Mouse (Mus musculus) layer of hippocampus, postnatal 10 days (tissue): ENCODE data around the gene Plcb4. TPM values are rescaled to one million over a fixed set of nuclear protein-coding genes. Genes with fewer than 3 reads are reported as not detected.

Experiments used
- DNase-seq, 2 experiments: peaks; one replicate each; pipeline ENCODE4 v3.0.0; 2021; ENCODE audit warnings: low spot score in 2 of 2
- total RNA-seq, 2 experiments: library from RNA; stranded (reverse); gene quantifications; 2 replicates each; pipeline ENCODE4 v1.2.3; 2021

The Plcb4 gene
- total RNA-seq, 2 experiments from 2014 or later, result 20.2 to 23.7 TPM

DNA sequence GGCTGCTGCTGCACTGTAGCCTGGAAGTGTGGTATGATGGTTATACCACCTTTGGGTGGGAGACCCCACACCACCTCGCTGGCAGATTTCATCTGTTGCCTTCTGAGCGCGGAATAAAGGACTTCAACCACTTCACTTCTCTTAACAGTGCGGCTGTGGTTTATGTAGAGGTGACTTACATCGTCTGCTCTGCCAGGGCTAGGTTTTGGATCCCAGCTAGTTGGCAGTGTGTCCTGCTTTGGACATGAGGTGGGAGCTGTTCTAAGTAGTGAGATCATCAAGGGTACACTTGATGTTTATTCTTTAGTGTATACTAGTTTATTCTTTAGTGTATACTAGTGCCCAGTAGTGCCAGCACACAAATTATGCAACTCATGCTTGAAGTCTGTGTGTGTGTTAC, 97.0 kb downstream of the Plcb4 start:
- DNase-seq, result no peak

DNA sequence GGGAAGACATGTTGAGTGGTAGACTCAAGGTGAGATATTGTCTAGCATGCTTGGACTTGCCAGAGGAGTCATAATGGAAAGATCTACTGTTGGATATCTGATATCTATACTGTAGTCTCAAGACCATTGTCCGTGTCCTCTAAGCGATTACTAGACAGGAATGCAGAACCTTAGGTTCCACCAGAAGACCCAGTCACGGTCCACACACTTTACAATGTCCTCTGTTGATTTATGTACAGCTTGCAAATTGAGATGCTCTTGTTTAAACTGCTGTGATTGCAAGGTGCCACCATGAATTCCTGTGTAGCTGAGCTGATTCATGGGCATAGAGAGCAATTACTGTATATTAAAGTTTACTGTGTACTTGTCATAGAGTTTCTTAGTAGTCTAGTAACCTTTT, 98.7 kb downstream of the Plcb4 start:
- no peak for DNase-seq

DNA sequence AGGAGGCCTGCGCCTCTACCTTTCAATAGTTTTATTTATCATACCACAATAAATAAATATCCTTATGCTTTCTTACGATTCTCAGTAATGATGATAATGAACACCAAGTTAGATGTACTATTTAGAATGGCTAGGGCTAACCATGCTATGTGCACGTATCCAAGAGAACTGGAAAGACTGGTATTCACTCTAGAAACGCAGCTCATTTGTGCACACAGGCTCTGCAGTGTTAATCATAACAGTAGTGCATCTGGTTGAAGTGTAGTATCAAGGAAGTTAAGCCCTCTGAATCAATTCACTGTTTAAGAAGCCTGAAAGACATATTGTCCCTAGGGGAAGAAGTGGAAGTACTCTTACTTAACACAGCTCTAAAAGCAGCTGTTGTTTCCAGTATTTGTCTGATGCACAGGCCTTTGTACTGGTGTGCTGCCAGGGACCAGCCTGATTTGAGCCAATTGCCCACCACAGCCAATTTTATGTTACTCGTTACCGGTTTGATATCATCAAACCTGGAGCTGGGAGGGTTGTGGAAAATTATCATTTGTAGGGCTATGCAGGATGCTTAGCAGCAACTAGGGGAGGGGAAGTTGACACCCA, 100.8 kb downstream of the Plcb4 start:
- peak in 1 of 2 experiments; percentile 22 for DNase-seq

DNA sequence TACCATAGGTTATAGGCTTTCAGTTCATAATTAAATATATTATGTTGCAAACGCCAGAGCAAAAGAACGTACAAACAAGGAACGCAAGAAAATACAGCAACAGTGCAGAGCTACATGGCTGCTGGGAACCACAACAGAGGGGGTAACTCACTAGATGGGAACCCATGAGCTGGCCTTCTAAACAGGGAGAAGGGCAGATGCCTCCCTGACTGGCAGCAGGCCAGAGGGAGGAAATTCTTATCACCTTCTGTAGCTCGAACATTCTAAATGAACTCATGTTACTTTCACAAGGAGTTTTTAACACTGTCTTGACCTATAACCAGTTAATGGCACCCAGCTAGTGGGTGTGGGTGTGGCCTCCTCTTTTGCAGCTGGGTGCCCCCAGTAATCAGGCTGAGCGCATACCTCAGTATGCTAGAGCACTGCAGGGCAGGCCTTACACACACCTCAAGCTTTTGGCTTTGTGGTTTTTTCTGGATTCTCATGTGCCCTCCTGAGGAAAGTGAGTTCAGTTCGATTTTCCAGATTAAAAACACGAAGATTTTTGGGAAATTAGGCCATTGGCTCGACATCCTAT, 102.5 kb downstream of the Plcb4 start:
- no peak for DNase-seq

DNA sequence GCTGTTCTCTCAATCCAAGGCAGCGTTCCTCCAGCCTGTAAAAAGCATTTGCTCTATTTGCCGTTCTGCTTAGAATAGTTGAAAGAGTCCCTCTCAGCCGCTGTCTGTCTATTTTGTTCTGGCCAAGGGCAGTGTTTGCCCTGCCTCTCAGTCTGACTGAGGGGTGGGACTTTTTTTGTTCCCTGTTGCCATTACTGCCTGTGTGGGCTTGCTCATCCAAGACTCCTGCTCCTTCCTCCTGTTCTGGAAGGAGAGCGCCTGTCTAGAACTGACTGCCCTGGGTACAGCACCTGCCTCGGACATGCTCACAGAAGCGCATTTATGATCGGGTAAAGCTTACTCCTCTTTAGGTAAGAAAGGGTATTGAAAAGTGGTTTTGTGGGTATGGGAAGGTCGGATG, 105.9 kb downstream of the Plcb4 start:
- DNase-seq, result no peak

DNA sequence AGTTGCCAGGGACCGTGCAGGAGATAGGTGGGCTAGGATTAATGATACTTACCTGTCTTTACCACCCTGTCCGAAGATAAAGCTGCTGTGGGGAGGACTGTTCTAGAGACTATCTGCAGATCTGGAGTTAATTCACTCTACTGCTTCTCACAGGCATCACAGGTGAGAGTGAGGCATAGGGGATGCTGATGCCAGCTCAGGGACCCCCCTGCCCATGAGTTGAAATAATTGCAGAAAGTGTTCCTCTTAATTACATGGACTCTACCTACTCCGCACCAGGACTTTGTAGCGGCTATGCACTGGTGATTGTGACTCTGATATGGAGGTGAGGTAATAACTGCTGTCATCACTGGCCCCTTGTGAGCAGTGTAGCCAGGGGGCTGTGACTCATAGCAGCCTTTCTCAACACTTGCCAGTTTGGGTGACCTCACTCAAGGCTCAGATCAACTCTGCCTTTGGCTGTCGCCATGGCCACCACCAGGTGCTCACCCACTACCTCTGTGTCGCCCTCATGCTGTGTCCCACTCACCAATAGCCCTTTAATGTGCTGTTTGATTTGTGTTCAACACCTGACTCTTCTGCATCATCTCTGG, 107.8 kb downstream of the Plcb4 start:
- DNase-seq, result no peak

DNA sequence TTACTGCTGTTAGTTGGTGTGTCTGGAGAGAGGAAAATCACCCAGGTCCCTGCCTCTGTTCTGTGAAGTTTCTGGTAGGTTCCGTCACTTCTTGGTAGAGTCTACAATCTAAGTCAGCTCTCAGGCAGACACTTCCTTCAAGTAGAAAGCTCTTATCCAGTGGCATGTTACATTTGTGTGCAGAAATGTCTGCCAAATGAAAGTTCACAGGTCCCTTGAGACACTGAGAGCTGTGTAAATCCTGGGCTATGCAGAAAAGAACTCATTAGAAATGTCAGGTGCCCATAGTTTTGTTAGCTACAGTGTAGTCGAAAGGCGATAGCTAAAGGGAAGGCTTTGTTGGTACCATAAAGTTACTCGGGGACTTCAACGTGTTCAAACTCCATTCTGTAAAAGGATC, 108.7 kb downstream of the Plcb4 start:
- DNase-seq, result no peak

DNA sequence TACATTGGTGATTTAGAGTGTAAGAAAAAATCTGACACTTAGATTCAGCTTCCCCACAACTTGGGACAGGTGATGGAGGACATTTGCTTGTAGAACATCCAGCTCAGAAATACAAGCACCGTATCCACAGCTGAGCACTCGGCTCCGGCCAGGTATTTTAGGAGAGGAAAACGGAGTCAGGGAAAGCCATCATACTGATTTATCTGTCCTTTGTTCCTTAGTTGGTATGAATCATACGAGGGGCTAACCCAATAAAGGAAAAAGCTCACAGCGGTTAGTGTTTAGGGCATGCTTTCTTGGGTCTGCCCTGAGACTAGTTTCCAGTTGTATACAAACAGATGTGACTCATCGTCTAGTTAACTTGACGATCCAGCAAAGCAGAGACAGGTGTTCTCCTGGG, 110.9 kb downstream of the Plcb4 start:
- DNase-seq, result no peak

DNA sequence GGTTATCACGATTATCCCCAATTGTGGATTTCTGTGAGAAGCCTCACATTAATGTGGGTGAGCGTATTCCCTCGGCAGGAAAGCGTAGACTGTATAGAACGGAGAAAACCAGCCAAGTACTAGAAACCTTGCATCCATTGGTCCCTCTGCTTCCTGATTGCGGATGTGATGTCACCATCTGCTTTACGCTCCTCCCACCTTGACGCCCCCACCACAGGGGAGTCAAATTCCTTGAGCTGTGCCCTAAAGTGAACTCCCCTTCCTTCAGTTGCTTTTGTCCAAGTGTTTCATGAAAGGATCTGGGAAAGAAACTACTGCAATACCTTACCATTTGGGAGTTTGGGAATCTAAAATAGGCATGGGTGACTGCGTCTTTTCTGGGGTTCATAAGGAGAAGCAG, 111.4 kb downstream of the Plcb4 start:
- DNase-seq, result no peak

DNA sequence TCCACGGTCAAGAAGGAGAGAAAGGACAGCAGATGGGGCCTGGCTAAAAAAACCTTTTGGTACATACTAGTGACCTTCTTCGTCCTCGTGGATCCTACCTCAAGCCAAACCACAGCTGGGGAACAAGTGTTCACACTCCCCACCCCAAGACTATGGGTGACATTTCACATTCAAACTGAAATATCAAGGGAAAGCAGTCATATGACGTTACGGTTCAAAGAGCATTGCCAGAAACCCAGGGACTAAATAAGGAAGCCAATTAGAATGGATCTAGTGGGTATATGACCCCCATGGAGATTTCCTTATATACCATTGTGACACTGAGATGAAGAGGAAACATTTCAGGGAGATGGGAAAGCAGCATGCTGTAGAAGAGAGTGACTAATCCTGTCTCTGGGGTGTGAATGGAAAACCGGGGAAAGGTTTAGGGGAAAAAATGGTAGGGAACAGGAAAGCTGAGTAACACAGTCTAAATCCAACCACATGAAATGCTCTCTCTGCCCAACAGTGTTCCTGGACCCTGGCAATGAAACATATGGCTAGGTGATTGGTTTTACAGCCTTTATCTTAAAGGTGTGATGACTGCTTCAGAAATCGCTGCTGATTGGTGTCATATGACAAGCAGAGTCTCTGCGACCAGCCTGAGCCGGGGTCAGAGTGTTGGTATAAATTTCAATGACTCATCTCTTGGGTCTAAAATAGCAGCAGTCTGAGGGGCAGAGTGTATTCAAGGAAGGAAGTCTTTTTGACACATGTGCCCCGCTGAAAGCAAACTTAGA, 114.6 kb downstream of the Plcb4 start:
- DNase-seq, result no peak

DNA sequence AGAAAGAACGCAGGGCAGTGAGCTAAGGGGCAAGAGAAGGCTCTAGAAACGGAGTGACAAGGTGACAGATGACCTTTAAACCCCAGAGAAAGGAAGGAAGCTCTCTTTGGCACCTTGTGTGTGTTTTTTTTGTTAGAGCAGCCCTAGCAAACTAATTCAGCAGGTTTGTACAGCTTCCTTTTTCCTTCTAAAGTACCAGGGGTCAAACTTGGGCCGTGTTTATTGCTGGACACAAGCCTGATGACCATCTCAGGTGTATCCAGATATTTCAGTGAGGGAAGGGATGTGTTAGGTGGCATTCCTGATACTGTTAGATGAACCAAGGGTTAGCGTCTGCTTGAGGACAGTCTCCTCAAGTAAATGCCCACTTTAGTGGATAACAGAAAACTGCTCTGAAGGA, 116.2 kb downstream of the Plcb4 start:
- DNase-seq, result no peak

DNA sequence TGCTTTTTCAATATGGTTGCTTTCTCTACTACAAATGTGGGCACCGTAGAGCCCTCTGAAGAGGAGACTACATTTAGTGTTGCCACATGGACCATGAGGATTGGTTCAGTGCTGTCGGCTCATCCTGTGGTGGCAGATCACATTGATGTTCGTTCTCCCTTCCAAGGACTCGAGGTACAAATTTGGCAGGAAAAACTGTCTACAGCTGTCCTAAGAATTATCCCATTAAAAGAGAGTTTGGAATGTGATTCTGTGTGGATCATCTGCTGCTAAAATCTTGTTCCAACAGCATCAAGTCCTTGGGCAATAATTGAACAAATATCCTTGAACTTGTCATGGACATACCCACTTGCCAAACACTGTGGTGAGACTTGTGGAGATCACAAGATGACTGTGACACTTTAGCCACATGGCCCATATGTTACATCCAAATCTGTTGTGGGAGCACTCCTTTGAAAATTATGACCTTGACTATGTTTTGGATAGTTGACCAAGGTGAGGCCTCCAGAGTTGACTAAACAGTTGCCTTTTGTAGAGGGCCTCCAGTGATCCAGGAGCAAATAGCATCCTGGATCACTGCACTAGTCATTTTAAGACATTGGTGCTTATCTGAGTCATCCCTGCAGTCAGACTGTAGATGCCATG, 117.4 kb downstream of the Plcb4 start:
- no peak for DNase-seq

DNA sequence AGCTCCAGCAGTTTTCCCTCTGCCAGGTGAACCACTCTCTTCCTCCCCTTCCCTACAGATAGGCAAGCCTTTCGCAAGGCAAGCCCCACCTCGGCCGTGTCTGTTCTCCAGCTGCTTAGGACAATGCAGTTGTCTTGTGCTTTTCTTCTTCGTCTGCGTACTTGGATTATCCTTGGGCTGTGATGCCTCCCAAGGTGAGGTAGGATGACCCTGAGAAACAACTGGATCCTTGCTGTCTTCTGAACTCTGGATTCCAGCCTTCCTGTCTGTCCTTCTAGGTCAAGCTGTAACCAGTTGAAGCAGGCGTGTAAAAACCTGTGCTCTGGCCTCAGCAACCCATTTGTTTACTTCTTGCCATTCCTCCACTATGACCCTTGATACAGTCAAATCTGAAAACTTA, 122.6 kb downstream of the Plcb4 start:
- no peak for DNase-seq

DNA sequence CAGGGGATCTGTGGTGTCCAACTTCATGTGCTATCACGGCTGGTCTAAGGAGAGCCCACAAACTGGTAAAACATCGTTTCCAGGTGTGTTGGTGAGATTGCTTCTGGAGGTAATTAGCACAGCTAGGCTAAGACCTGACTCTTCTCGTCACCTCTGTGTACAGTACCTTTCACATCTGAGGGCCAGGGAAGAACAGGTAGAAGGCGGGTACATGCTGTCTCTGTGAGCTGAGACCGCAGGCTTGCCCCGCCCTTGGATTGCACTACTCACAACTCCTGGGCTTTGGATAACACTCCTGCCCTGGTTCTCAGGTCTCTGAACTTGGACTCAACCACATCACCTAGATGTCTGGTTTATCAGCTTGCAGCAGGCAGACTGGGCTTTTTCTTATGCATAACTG, 128.6 kb downstream of the Plcb4 start:
- DNase-seq, result no peak

DNA sequence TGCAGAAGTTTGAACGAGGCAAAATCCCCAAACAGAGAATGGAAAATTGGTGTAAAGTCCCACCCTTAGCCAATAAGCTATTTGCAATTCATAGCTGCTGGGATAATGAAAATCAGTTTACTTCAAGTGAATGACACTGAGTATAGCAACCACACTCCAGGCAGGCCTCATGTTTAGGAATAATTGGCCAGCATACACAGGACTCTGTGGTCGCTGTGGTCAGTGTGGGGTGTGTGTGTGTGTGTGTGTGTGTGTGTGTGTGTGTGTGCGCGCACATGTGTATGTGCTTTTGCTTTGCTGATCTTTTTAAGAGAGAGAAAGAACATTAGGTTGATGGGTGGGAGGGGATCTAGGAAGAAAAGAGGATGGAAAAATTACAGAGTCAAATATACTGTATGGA, 134.1 kb downstream of the Plcb4 start:
- DNase-seq, result no peak

DNA sequence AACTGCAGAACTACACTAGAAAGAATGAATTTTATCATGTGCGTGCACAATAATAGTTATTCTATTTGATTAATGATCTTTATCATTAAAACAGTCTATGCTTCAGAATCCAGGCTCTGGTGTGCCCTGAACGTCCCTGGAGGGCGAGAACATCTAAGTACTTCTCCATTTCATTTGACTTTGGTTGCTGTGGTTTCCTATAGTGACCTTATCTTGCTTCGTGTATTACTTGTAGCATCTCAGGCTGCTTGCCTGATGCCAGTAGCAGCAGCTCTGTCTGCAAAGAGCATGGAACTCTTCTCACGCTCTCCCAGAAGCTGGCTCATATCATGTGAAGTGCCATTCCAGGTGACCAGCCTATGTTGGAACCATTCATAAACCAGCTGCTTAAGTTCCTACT, 137.9 kb downstream of the Plcb4 start:
- DNase-seq, result no peak

DNA sequence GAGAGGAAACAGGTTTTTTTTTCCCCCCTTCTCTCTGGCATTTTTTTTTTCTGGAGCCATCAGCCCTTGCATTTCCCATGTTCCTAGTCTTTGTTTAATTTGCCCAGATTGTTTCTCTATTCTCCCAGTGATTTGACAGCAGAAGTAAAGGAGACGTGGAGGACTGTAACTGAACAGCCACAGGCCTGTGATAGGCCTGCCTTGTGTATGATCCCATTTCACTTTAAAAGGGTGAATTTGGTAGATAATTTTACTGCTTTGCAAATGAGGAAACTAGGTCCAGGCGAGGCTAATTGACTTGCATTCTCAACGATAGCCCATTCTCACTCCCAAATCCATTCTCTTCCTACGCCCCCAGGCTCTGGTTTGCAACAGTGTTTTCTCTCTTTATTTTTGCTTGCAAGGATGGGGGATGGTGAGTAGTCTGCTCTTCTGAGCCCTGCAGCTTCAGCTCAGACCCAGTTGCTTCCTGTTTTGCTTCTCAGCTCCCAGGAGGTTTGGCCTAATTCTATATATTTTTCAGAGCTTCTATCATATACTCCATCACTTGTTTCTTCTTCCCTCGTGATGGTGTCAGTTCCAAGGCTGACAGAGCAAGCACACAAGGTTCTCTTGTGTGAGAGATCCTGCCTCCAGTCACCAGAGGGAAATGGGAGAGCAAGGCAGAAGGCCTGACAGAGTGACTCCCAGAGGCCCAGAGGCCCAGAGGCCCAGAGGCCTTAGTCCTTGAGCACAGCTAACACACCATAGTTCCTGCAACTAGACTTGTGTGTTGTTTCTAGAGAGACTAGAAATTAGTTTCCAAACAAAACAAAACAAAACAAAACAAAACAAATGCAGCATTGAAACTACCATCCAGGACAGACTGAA, 139.1 kb downstream of the Plcb4 start:
- no peak for DNase-seq

DNA sequence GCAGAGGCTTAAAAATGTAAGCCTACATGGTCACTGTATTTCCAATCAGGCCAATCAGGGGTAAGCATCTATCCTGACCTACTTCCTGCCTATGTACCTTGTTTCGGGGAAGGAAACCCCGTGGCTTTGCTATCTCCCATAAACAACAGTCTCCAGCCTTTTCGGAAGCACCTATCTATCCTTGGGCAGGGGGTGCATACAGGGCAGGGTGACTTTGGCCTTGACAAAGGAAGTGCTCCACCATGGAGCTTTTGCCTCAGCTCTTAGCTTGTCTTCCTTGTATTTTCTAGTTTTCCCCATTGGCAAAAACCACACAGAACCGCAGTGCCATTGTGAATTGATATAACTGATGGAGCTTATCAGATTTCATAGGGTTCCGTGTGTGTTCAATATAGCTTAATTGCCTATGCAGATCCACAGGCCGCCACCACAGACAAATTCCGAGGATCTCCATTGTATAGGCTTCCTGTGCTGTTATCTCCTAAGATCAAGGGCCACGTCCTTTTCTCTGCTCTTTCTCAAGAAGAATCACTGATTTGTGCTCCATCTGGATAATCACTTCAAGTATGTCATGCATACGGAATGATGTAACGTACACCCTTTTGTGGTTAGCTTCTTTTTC, 140.4 kb downstream of the Plcb4 start:
- no peak for DNase-seq

DNA sequence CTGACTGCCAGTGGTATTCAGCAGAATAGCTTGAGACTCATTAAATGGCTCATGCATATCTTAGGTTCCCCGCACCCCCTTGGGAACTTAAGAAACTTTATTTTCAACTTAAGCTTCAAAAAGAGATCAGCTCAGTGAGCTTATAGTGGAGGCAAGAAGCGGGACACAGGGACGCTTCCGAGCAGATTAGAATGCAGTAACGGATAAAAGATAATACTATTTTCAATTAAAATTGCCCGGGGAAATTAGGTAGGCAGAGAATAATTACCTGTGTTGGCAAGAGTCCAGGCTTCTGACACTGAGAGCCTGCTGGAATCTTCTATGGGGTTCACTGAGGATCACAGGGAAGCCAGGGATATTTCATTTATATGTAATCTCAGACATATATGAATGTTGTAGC, 141.6 kb downstream of the Plcb4 start:
- DNase-seq, result no peak

DNA sequence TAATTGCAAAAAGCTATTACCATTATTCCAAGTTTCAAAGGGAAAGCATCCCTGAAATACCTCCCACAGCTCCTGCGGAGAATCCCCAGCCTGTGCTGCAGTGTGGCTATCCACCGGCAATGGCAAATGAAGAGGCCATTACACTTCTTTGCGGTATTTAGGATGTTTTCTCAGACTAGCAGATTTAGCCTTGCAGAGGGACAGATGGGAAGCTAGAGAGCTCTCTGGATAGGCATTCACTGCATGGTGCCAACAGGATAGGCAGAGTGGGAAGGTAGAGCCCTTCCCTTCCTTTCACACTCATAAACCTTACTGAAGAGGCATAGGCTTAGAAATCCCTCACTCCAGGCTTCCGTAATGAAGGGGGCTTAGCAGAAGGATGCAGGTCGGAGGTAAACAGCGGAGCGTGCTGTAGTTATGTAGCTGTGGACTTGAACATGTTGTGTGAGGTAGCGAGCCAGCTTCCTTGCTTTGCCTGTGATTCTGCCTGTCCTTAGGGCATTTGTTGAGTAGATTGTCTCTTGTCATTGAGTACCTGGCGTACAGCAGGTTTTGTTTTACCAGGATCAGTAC, 144.2 kb downstream of the Plcb4 start:
- no peak for DNase-seq
